In genomic region chr14:57797551-57797950, GRCm38 (mm10) we compare ENCODE assay signal across 8 mouse cellular contexts. TPM values are rescaled to one million over a fixed set of nuclear protein-coding genes. Genes with fewer than 3 reads are reported as not detected.
DNase-seq lines count a peak whose midpoint lies in the region; ATAC-seq and TF ChIP-seq lines count a peak whose summit lies in the region.

No protein-coding gene starts in this region.

- H3K4me1 ChIP-seq in bone marrow, adult 2 months (ENCODE audit: control insufficient read depth, insufficient read depth, low read length), result no peaks in the 10 kb centered on the region; the same call in 1 of the 2 replicates
- peaks cover 19% of the 10 kb centered on the region for H3K4me1 ChIP-seq in heart, embryonic 15.5 days (replicated peaks)
- peaks cover 6% of the 10 kb centered on the region for H3K4me1 ChIP-seq in liver, adult 2 months (ENCODE audit: control insufficient read depth, insufficient read depth, low read length)

- H3K36me3 ChIP-seq in heart, embryonic 15.5 days, result peaks cover 4% of the 10 kb centered on the region
- H3K36me3 ChIP-seq in liver, adult 2 months (ENCODE audit: control insufficient read depth, insufficient read depth, low read length), result peaks cover 7% of the 10 kb centered on the region
- H3K36me3 ChIP-seq in myocyte (ENCODE audit: control insufficient read depth, insufficient read depth), result peaks cover 6% of the 10 kb centered on the region

- intact Hi-C loops in left cerebral cortex, adult 2 months (cut with DNase I), result loop anchor here (5.0 to 10.0 kb wide), 4 partner anchors 110 to 1317 kb away; partner anchors contain the start of gene Fgf9

- ATAC-seq in heart, embryonic 15.5 days (replicated peaks; ENCODE audit: insufficient number of reproducible peaks, insufficient read depth, low FRiP score, low read depth), result peak; percentile 11; the same call in 1 of the 2 replicates

- DNase-seq in left cerebral cortex, adult 2 months (ENCODE audit: extremely low spot score in 1 of 2, low spot score in 2 of 2), result no peak
- DNase-seq in left cerebral cortex, adult 11 months (ENCODE audit: low spot score), result no peak
- DNase-seq in liver, adult 2 months (ENCODE audit: extremely low read depth, low read depth, low spot score), result no peak
- no peak for DNase-seq in yolk sac, embryonic 10.5 days (ENCODE audit: low spot score)
- no peak for DNase-seq in layer of hippocampus, adult 9-10 months (ENCODE audit: low spot score)

- peaks cover 11% of the 10 kb centered on the region; the same call in 1 of the 2 replicates for H3K79me2 ChIP-seq in liver, adult 2 months (ENCODE audit: control insufficient read depth, insufficient read depth, low read length)
- H3K79me2 ChIP-seq in myocyte (ENCODE audit: control insufficient read depth, insufficient read depth), result peaks cover 33% of the 10 kb centered on the region

- 17% methylated on average over 7 of the region's 7 CpGs for WGBS in bone marrow, adult 2 months
- 15% methylated on average over 7 of the region's 7 CpGs for WGBS in heart, embryonic 15.5 days
- 19% methylated on average over 7 of the region's 7 CpGs for WGBS in liver, adult 2 months

- peak overlapping the region; percentile 83; the same call in 1 of the 2 replicates for H3K9ac ChIP-seq in heart, embryonic 15.5 days
- H3K9ac ChIP-seq in liver, adult 2 months (ENCODE audit: low read depth, low read length), result peak overlapping the region; percentile 7; the same call in 1 of the 2 replicates

- peak overlapping the region; percentile 87 for H3K4me2 ChIP-seq in heart, embryonic 15.5 days
- peak overlapping the region; percentile 99 for H3K4me2 ChIP-seq in myocyte (ENCODE audit: low read depth)

- H3K27me3 ChIP-seq in heart, embryonic 15.5 days, result no peaks in the 10 kb centered on the region
- H3K27me3 ChIP-seq in liver, adult 2 months (ENCODE audit: control insufficient read depth, insufficient read depth, low read length), result no peaks in the 10 kb centered on the region
- H3K27me3 ChIP-seq in myocyte (ENCODE audit: control insufficient read depth, insufficient read depth, insufficient read length), result no peaks in the 10 kb centered on the region

- TF ChIP-seq POLR2A in bone marrow, adult 2 months (IDR thresholded peaks at IDR 0.05; ENCODE audit: borderline replicate concordance, control insufficient read depth, low read depth, low read length), result no peak
- no peak for TF ChIP-seq POLR2A in liver, adult 2 months (IDR thresholded peaks at IDR 0.05; ENCODE audit: extremely low read depth, insufficient read depth, low read length)
- TF ChIP-seq POLR2A in myocyte (IDR thresholded peaks at IDR 0.05; ENCODE audit: insufficient read length, low read depth), result no peak

- H3K4me3 ChIP-seq in left cerebral cortex, adult 2 months, result peak overlapping the region; percentile 90
- H3K4me3 ChIP-seq in bone marrow, adult 2 months (replicated peaks; ENCODE audit: control insufficient read depth, low read depth, low read length), result peak overlapping the region; percentile 55
- H3K4me3 ChIP-seq in heart, embryonic 15.5 days, result peak overlapping the region; percentile 86
- peak overlapping the region; percentile 40 for H3K4me3 ChIP-seq in liver, adult 2 months (ENCODE audit: insufficient read depth, low read depth, low read length)
- H3K4me3 ChIP-seq in myocyte, result peak overlapping the region; percentile 76

- no peak; the same call in 1 of the 2 replicates for TF ChIP-seq CTCF in left cerebral cortex, adult 2 months (IDR thresholded peaks at IDR 0.05)
- TF ChIP-seq CTCF in bone marrow, adult 2 months (IDR thresholded peaks at IDR 0.05; ENCODE audit: control insufficient read depth, insufficient read depth, low read length), result no peak
- TF ChIP-seq CTCF in liver, adult 2 months (IDR thresholded peaks at IDR 0.05; ENCODE audit: low read depth, low read length), result no peak

- no peaks in the 10 kb centered on the region for H3K9me3 ChIP-seq in heart, embryonic 15.5 days (replicated peaks)

- peak overlapping the region; percentile 97 for H3ac ChIP-seq in myocyte (ENCODE audit: control insufficient read depth, insufficient read length)

- peak overlapping the region; percentile 86 for H3K27ac ChIP-seq in left cerebral cortex, adult 2 months
- H3K27ac ChIP-seq in bone marrow, adult 2 months (ENCODE audit: control insufficient read depth, insufficient read depth, low read depth, low read length, poor library complexity), result peak overlapping the region; percentile 8; the same call in 1 of the 2 replicates
- H3K27ac ChIP-seq in heart, embryonic 15.5 days, result peak overlapping the region; percentile 59; the same call in 1 of the 2 replicates
- H3K27ac ChIP-seq in liver, adult 2 months (replicated peaks; ENCODE audit: insufficient read depth, low read depth, low read length), result no peak overlapping the region

TF ChIP-seq in myocyte, 11 proteins besides CTCF, POLR2A, EP300 and RAD21:
- TF ChIP-seq MYOD1 (IDR thresholded peaks at IDR 0.05; ENCODE audit: control insufficient read depth in 1 of 3, insufficient read length in 2 of 3, low read depth in 2 of 3) (no peak), TCF3 (IDR thresholded peaks at IDR 0.05; ENCODE audit: insufficient read length, low read depth) (no peak), TCF12 (IDR thresholded peaks at IDR 0.05; ENCODE audit: insufficient read depth, poor library complexity, severe bottlenecking) (no peak), REST (IDR thresholded peaks at IDR 0.05; ENCODE audit: insufficient read depth, insufficient read length) (no peak), POLR2AphosphoS2 (IDR thresholded peaks at IDR 0.05; ENCODE audit: insufficient read length, low read depth) (no peak), USF1 (IDR thresholded peaks at IDR 0.05; ENCODE audit: low read depth) (no peak), E2F4 (IDR thresholded peaks at IDR 0.05; ENCODE audit: insufficient read depth) (no peak), MAX (IDR thresholded peaks at IDR 0.05; ENCODE audit: low read depth) (no peak), CEBPB (IDR thresholded peaks at IDR 0.05; ENCODE audit: insufficient read depth, poor library complexity, severe bottlenecking) (no peak), SRF (IDR thresholded peaks at IDR 0.05; ENCODE audit: control insufficient read depth, insufficient read length, low read depth) (no peak), MYOG (IDR thresholded peaks at IDR 0.05; ENCODE audit: control insufficient read depth in 1 of 3, insufficient read depth in 1 of 3, insufficient read length in 2 of 3, low read depth in 2 of 3) (no peak)

RNA-seq across cellular contexts. Expression of gene Sap18, which starts 0.4 kb away (rescaled TPM):
- 10 to 100 TPM; 54.3 to 56.0 TPM for total RNA-seq in left cerebral cortex, adult 2 months (2021)
- 75.0 and 138 TPM in 2 replicates for polyA plus RNA-seq in bone marrow, adult 2 months (2011; ENCODE audit: insufficient read depth, insufficient read length, low replicate concordance, missing spikeins)
- polyA plus RNA-seq in heart, embryonic 15.5 days (2015; fragmentation: Nextera tagmentation; extraction: Ambion mirVana), result 17.3 and 19.7 TPM in 2 replicates
- total RNA-seq in liver, adult 2 months (2014; rRNA removed), result 15.2 and 18.8 TPM in 2 replicates
- polyA plus RNA-seq in liver, adult 2 months (2012; rRNA removed), result 3.5 and 7.2 TPM in 2 replicates
- 168 TPM for polyA plus RNA-seq in myocyte (2012; fragmentation: generic; extraction: Trizol)

RNA-seq across cellular contexts. Expression of gene Ska3, which starts 28.4 kb away (rescaled TPM):
- total RNA-seq in left cerebral cortex, adult 2 months (2021), result under 1 TPM; 0.72 to 0.89 TPM
- 8.3 and 14.0 TPM in 2 replicates for polyA plus RNA-seq in bone marrow, adult 2 months (2011; ENCODE audit: insufficient read depth, insufficient read length, low replicate concordance, missing spikeins)
- polyA plus RNA-seq in heart, embryonic 15.5 days (2015; fragmentation: Nextera tagmentation; extraction: Ambion mirVana), result 21.2 and 22.3 TPM in 2 replicates
- total RNA-seq in liver, adult 2 months (2014; rRNA removed), result 0.13 and 0.18 TPM in 2 replicates
- polyA plus RNA-seq in liver, adult 2 months (2012; rRNA removed), result not detected in 2 replicates
- 3.8 TPM for polyA plus RNA-seq in myocyte (2012; fragmentation: generic; extraction: Trizol)

RNA-seq across cellular contexts. Expression of gene Mrpl57, which starts 28.5 kb away (rescaled TPM):
- total RNA-seq in left cerebral cortex, adult 2 months (2021), result 10 to 100 TPM; 58.9 to 60.3 TPM
- polyA plus RNA-seq in bone marrow, adult 2 months (2011; ENCODE audit: insufficient read depth, insufficient read length, low replicate concordance, missing spikeins), result 41.3 and 54.3 TPM in 2 replicates
- polyA plus RNA-seq in heart, embryonic 15.5 days (2015; fragmentation: Nextera tagmentation; extraction: Ambion mirVana), result 116 and 118 TPM in 2 replicates
- 21.4 and 44.6 TPM in 2 replicates for total RNA-seq in liver, adult 2 months (2014; rRNA removed)
- polyA plus RNA-seq in liver, adult 2 months (2012; rRNA removed), result 41.4 and 47.5 TPM in 2 replicates
- 133 TPM for polyA plus RNA-seq in myocyte (2012; fragmentation: generic; extraction: Trizol)

RNA-seq across cellular contexts. Expression of gene Lats2, which starts 39.4 kb away (rescaled TPM):
- total RNA-seq in left cerebral cortex, adult 2 months (2021), result 10 to 100 TPM; 17.0 to 22.2 TPM
- polyA plus RNA-seq in bone marrow, adult 2 months (2011; ENCODE audit: insufficient read depth, insufficient read length, low replicate concordance, missing spikeins), result 6.1 and 10.6 TPM in 2 replicates
- 20.3 and 26.2 TPM in 2 replicates for polyA plus RNA-seq in heart, embryonic 15.5 days (2015; fragmentation: Nextera tagmentation; extraction: Ambion mirVana)
- 8.6 and 9.7 TPM in 2 replicates for total RNA-seq in liver, adult 2 months (2014; rRNA removed)
- polyA plus RNA-seq in liver, adult 2 months (2012; rRNA removed), result 7.6 and 8.8 TPM in 2 replicates
- polyA plus RNA-seq in myocyte (2012; fragmentation: generic; extraction: Trizol), result 10.6 TPM

RNA-seq across cellular contexts. Expression of gene Gm49361, which starts 51.6 kb away (rescaled TPM):
- 1 to 10 TPM in 1 of 2 experiments, under 1 TPM in 1; 0.40 to 1.8 TPM for total RNA-seq in left cerebral cortex, adult 2 months (2021)
- not detected in 2 replicates for polyA plus RNA-seq in bone marrow, adult 2 months (2011; ENCODE audit: insufficient read depth, insufficient read length, low replicate concordance, missing spikeins)
- polyA plus RNA-seq in heart, embryonic 15.5 days (2015; fragmentation: Nextera tagmentation; extraction: Ambion mirVana), result not detected in 2 replicates
- total RNA-seq in liver, adult 2 months (2014; rRNA removed), result not detected in 2 replicates
- 0.07 TPM in 1 of 2 replicates, not detected in the other for polyA plus RNA-seq in liver, adult 2 months (2012; rRNA removed)
- not detected for polyA plus RNA-seq in myocyte (2012; fragmentation: generic; extraction: Trizol)

Comparison
In these comparisons a context has a peak if more than half of its experiments do, and no peak if none do; other contexts are left out.
1. H3K4me3 ChIP-seq: peak in every context shown above with its lines; median percentile 90 in left cerebral cortex, adult 2 months; 86 in heart, embryonic 15.5 days; 76 in myocyte; 55 in bone marrow, adult 2 months; 40 in liver, adult 2 months.